Mouse (Mus musculus) spleen, embryonic (tissue): ENCODE measurements around the gene Gemin4.

Experiments
- CTCF ChIA-PET: fragments of 350-600 bp; sonication (Branson Sonifier 250); formaldehyde crosslinking; loops from one replicate; lab custom pipeline; 2022; lab: Charles Lee

The Gemin4 gene

DNA sequence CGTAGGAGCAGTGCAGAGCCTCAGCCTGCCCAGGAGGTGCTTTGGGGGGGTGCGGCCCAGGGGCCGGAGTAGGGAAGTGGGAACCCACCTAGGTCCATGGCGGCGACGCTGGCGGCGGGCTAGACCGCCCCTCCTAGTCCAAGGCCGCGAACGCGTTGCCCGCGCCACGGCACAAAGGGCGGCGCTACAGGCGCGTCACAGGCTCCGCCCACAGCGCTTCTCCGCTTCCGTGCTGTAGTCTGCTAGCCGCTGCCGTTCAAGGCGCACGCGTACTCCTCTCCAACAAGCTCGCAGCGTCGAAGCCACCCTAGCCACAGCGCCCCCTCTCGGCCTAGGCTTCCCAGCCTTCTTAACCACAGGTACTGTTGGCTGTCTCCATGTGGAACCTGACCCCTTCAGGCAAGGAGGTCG is at the start of gene Gemin4, which contains the start of gene Dbil5:
Gemin4 (minus strand) TSS at position 275 of the 411 bp plus-strand sequence.
Dbil5 (plus strand) TSS at position 219 of the 411 bp plus-strand sequence.
- CTCF ChIA-PET, result interaction anchor here (0.6 kb wide), 1 partner anchor 913 kb away, joined by 4 read pairs; no protein-coding TSS in a partner anchor

DNA sequence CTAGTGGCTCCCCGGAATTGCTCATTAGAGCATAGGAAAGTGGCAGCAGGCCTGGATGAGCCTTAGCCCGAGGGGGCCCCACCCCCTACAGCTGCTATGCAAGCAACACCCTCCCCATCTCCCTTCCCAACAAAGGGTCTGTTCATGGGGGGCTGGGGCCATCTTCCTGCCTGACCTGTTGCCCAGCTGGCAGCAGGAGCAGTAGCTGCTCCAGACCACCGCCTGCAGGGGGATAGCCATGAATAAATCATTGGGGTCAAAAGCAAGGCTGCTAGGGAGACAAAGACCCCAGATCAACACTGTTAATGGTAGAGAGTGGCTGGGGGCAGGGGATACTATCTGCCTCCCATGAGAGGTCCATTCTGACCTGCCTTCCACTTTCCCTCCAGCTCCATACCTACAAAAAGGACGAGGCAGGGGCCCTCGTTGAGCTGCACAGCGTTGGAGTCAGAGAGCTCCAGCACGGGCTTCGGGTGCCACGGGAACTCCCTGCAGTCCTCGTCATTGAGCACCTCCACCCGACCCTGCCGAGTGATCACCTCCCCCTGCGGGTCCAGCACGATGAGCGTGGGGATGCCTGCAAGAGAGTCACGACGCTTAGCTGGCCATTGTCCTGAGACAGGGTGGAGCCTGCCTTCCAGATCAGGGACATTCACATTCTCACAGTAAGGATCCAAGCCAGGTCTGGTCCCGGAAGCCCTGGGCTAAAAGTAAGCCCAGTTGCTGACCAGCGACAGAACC is 45.3 kb upstream of the Gemin4 start:
- CTCF ChIA-PET, result no interaction called here

GRCm38 (mm10) chr11:76261224-76261623 is 43.8 kb upstream of the Gemin4 start:
- CTCF ChIA-PET, result interaction anchor here (1.0 kb wide), 1 partner anchor 142 kb away, joined by 3 read pairs; no protein-coding TSS in a partner anchor

DNA sequence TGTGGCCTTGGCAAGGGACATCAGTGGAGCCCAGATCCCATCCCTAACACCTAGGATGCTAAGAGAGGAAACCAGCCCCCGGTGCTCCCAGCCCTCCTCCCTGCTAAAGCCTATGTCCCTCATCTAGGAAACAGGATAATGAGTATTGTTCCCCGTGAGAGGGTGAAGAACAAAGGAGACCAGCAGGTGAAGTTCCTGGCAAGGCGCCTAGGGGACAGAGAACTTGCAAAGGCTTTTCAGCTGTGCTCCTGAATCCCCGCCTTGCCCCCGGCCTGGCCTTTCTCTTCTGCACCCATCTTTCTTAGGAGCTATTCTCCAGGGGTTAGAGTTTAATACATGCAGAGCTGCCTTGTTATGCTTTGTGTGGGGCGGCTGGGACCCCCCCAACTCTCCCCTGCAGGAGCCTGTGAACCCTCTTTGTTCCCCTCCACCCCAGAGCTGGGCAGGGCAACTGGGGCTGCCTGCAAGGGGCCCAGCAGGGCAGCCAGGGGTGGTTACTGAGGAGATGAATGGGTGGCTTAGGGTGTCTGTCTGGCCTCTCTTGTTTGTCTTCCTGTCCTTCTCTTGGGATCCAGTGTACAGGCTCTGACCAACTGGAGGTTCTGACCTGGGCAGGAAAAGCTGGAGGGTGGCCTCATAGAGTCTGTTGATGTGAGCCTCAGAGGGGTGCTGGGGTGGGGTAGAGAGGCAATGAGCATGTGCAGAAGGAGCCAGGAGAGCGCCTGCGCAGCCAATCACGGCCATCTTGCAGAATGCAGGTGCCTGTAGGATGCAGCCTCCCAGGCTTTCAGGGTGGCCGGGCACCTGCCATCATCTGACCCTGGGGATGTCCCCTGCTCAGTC is 43.0 kb upstream of the Gemin4 start:
- CTCF ChIA-PET, result interaction anchor here (1.0 kb wide), 1 partner anchor 143 kb away, joined by 3 read pairs; no protein-coding TSS in a partner anchor

DNA sequence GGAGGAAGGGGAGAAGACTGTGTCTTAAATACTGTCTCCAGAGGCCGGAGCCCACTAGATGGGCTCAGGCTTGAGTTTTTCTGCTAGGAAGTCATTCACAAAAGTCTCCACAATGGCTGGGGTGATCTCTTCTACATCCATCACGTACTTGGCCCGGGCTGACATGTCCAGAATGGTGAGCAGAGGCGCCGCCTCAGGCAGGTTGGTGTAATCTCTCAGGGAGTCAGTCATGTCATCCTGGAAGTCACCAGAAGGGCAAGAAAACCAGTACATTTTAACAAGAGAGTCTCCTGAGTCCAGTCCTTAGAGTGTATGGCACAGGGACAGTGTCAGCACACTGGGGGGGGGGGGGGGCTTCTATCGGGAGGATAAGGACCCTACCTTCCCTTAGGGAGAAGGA is 41.0 kb upstream of the Gemin4 start:
- CTCF ChIA-PET, result interaction anchor here (0.6 kb wide), 1 partner anchor 148 kb away, joined by 3 read pairs; no protein-coding TSS in a partner anchor

DNA sequence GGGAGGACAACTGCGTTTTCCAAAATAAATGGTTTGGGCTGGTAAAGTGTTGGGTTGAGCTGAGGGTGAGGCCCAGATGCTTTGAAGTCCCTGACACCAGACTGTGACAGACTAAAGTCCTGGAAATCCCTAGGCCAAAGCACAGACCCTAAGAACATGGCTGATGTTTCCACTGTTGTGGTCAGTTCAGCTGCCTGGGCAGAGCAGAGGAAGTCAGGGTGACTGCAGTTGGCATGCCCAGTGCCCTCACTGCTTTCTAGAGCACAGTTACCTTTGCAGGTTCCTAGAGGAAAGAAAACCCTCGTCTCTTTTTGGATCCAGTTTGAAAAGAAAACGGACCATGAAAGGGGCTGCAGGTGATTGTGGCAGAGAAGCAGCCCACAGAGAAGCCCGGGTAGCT is 39.9 kb upstream of the Gemin4 start:
- CTCF ChIA-PET, result no interaction called here

- CTCF ChIA-PET, result interaction anchor here (0.6 kb wide), 1 partner anchor 35 kb away, joined by 3 read pairs; no protein-coding TSS in a partner anchor
Observed at GRCm38 (mm10) chr11:76256129-76256528, 38.7 kb upstream of the Gemin4 start.

GRCm38 (mm10) chr11:76255431-76256001 is 38.1 kb upstream of the Gemin4 start:
- CTCF ChIA-PET, result no interaction called here

- CTCF ChIA-PET, result interaction anchor here (0.6 to 1.4 kb wide), 2 partner anchors 100 to 152 kb away, joined by 3 to 8 read pairs; no protein-coding TSS in a partner anchor
Observed at GRCm38 (mm10) chr11:76253918-76254264, 36.4 kb upstream of the Gemin4 start.

- CTCF ChIA-PET, result interaction anchor here (0.5 to 1.4 kb wide), 4 partner anchors 19 to 157 kb away, joined by 3 to 9 read pairs (median 6); no protein-coding TSS in a partner anchor
Observed at GRCm38 (mm10) chr11:76253145-76253917, 35.9 kb upstream of the Gemin4 start.

GRCm38 (mm10) chr11:76252036-76252435 is 34.6 kb upstream of the Gemin4 start:
- CTCF ChIA-PET, result interaction anchor here (0.5 to 0.6 kb wide), 3 partner anchors 267 to 1087 kb away, joined by 3 to 25 read pairs (median 13); no protein-coding TSS in a partner anchor

- CTCF ChIA-PET, result interaction anchor here (0.6 kb wide), 1 partner anchor 32 kb away, joined by 4 read pairs; no protein-coding TSS in a partner anchor
Observed at GRCm38 (mm10) chr11:76247239-76247638, 29.8 kb upstream of the Gemin4 start.

DNA sequence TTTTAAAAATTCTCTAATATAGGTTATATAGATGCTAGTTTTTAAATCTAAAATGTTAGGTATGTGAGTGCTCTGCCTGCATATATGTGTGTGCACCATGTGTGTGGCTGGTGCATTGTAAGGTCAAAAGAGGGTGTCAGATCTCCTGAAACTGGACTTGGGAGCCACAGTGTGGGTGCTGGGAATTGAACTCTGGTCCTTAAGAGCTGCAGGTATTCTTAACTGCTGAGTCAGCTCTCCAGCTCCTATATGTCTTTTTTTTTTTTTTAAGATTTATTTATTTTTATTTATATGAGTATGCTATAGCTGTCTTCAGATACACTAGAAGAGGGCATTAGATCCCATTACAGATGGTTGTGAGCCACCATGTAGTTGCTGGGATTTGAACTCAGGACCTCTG is 29.0 kb upstream of the Gemin4 start:
- CTCF ChIA-PET, result interaction anchor here (0.7 kb wide), 1 partner anchor 1520 kb away, joined by 5 read pairs; no protein-coding TSS in a partner anchor

- CTCF ChIA-PET, result no interaction called here
Observed at GRCm38 (mm10) chr11:76243811-76244546, 26.5 kb upstream of the Gemin4 start.

DNA sequence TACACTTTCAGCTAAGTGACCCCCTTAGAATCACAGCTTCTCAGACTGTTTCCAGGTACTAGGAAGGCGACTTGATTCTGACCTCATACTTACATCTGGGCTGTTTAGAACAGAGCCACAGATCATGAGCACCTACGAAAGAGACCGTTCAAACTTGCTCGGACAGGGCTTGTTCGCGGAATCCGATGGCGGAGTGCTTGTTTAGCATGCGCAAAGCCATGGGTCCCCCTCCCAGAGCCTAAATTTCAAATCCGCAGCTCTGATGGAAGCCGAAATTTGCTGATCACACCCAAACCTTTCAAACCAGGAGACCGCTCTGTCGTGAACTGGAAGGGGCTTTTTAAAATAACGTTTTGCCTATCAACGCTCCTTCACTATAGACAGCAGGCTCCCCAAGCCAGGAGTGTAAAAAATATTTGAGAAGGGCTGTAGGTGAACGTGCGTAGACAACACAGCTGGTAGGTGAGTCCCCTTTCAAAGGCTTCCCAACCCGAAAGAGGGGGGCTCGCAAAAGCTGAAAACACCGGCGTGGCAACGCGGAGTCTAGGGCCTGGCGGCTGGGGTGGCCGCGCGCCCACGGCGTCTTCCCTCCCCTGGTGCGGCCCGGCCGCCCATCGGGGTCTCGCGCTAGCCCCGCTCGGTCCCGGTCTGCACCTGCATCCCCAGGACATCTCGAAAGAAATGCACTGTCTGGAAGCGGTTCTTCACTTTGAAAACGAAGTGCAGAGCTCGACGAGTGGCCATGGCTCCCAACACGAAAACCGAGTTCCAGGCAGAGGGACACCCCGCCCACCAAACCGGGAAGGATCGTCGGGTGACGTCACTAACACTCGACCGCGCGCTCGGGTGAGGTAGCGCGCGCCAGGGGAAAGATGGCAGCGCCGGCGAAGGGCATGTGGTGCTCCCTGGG is 25.7 kb upstream of the Gemin4 start, which contains the start of the genes Mrm3 and Glod4:
Mrm3 (plus strand) TSS at position 815 of the 910 bp plus-strand sequence.
Glod4 (minus strand) TSS at position 825 of the 910 bp plus-strand sequence.
- CTCF ChIA-PET, result no interaction called here

- CTCF ChIA-PET, result interaction anchor here (0.6 kb wide), 1 partner anchor 521 kb away, joined by 14 read pairs; no protein-coding TSS in a partner anchor
Observed at GRCm38 (mm10) chr11:76239750-76240149, 22.3 kb upstream of the Gemin4 start.

DNA sequence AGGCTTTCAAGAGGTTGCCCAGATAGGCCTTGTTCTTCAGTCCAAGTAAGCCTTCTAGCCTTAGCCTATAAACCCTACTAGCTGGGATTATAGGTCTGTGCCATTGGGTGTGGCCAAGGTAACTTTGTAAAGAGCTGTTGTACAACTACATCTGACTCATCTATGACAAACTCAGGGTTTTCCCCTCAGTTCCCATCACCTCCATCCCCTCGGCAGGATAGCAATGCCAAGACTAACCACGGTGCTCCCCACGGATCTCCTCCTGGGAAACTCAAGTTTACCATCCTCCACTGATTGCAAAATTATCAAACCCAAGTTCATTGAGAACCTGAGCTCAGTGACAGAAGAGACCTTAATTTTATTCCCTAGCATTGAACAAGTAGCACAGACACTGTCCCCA is 18.7 kb upstream of the Gemin4 start:
- CTCF ChIA-PET, result interaction anchor here (0.6 kb wide), 1 partner anchor 639 kb away, joined by 3 read pairs; no protein-coding TSS in a partner anchor

DNA sequence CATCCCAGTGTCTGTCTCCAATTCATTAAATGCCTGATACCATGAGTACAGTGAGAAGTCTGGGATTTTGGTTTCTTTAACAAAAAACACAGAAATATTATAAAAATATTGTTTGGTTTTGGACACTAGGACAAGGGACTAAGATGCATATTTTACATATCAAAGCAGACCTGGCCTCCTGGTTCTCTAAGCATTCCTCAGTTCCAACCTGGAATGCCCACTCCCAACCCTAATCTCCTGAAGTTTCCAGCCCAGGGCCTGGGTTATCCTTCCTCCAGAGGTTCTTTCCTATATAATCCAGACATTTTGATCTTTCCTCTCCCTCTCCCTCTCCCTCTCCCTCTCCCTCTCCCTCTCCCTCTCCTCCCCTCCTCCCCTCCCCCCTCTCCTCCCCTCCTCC is 7.6 kb upstream of the Gemin4 start:
- CTCF ChIA-PET, result no interaction called here
